Mouse (Mus musculus) gastrocnemius, adult 8-10 months (tissue): ENCODE measurements around the gene Clec4g. TPM values are rescaled to one million over a fixed set of nuclear protein-coding genes. Genes with fewer than 3 reads are reported as not detected.
"Not testable (repeated sequence)": the region's sequence is repeated elsewhere in the genome, so short reads cannot be mapped to it uniquely, and the experiment has no call there.

ENCODE experiments used
- DNase-seq, 2 experiments: peaks; one replicate each; pipeline ENCODE4 v3.0.0; 2022; ENCODE audit warnings: low spot score in 2 of 2
- total RNA-seq, 4 experiments: library from RNA; stranded (reverse); gene quantifications; 2 replicates each; pipeline ENCODE4 v1.2.4; 2022

Clec4g gene
- not detected for total RNA-seq

- no peak for DNase-seq
Measured at GRCm38 (mm10) chr8:3720551-3720950, at the start of gene Clec4g. Gene Clec4g (minus strand): TSS chr8:3720651.

- not testable (repeated sequence) for DNase-seq
Measured at GRCm38 (mm10) chr8:3768641-3769040, 48.2 kb upstream of the Clec4g start.

- DNase-seq: peak in 1 of 2 experiments; percentile 5
Measured at GRCm38 (mm10) chr8:3754261-3754850, 33.9 kb upstream of the Clec4g start.

DNA sequence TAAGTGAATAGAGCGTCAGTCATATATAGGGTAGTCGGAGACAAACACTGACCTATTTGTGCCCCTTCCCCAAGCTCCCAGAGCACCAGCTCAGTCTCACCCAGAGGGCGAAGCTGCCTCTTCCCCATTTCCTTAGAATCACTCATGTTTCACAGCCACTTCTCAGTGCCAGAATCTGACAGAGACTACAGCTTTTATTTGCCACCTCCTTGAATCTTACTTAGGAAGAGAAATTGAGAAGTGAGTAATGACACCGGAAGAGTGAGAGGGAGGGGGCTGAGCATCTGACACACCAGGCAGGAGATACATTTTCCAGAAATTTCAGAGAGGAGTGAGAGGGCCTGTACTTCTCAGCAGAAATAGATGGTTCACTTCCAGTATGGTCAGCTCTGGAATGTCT, 28.3 kb upstream of the Clec4g start, which contains the start of gene Cd209a:
TSS of gene Cd209a (minus strand) at position 224 of the 400 bp plus-strand sequence.
- no peak for DNase-seq

- DNase-seq: no peak
Measured at GRCm38 (mm10) chr8:3736947-3737346, 16.5 kb upstream of the Clec4g start.

DNA sequence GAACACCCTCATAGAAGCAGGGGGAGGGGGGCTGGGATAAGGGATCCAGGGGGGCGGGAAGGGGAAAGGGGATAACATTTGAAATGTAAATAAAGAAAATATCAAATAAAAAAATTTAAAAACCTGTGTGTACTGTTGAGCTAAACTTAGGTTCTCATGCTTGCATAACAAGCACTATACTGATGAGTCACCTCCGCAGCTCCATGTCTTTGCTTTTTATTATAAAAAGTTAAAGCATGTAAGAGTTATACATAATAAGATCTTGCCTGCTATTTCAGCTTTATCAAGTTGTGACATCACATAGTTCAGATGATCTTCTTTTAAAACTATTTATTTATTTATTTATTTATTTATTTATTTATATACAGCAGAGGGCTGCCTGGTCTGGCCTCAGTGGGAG, 15.1 kb upstream of the Clec4g start:
- DNase-seq: no peak

GRCm38 (mm10) chr8:3734084-3734483, 13.6 kb upstream of the Clec4g start:
- no peak for DNase-seq

GRCm38 (mm10) chr8:3721041-3721440, 590 bp upstream of the Clec4g start:
- DNase-seq: no peak

DNA sequence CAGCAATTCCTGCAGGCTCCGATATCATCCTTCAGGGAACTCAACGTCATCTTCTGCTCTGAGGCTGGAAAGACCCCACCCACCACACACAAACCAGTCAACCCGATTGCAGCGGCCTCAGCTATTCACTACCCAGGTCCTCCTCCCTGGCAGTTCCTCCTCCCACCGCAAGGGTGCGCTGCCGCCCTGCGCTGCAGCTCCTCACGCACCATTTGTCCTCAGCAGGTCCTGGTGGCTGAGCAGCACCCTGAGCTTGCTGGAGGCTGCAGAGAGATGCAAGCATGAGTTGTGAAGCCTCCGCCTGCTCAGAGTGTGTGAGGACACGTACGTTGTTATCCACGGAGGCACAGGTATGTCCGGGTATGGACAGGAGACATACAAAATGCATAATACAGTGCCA, 1.9 kb downstream of the Clec4g start:
- DNase-seq: peak; percentile 14 to 19

GRCm38 (mm10) chr8:3717321-3717954, 3.0 kb downstream of the Clec4g start:
- DNase-seq: no peak

- DNase-seq: no peak
Measured at GRCm38 (mm10) chr8:3711646-3712045, 8.8 kb downstream of the Clec4g start.

GRCm38 (mm10) chr8:3710312-3710711, 10.1 kb downstream of the Clec4g start:
- DNase-seq: no peak

DNA sequence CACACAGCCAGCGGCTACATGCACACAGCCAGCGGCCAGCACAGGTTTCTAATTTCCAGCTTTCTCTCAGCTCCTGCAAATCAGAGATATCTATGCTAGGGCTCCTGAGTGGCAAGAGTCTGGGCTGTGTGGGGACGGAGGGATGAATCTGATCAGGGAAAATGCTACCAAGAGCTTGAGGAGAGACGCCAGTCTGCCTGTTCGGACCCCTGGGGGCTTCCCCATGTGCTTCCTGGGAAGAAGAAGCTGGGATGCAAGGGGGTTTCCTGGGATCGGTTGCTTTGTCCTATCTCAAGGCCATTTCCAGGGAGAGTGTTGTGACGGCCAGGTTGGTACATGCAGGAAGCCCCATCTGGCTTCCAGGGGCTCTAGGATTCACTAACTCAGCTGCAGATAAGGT, 12.8 kb downstream of the Clec4g start:
- DNase-seq: no peak

- no peak for DNase-seq
Measured at GRCm38 (mm10) chr8:3705711-3706110, 14.7 kb downstream of the Clec4g start.

DNA sequence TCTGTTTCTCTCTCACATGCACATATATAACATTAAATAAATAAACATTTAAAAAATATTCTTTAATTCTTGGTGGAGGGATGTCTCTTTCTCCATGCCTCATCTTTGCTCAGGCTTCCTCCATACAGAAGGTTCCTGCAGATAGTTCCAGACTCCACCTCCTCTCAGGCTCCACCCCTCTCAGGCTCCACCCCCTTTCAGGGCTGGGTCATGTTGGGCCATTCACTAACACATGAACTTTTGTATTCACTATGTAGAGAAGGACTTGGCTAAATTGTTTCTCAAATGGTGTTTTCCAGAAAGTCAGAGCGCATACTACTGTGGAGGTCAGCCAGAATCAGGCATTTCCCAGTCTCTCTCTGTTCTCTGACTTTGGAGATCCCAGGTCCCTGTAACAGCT, 19.0 kb downstream of the Clec4g start:
- no peak for DNase-seq

DNA sequence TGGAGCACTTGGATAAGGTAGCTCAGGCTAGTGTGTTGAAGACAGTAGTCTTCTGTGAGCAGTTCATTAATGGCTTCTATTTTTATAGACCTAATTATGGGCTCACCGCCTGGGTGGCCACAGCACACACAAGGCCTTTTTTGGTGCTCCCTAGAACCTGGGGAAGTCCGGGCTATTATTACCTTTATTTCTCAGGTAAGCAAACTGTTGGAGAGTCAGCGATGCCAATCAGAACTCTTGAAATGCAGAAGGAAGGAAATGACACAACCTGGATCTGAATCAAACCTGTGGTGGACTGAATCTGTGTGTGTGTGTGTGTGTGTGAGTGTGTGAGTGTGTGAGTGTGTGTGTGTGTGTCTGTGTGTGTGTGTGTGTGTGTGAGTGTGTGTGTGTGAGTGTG, 26.3 kb downstream of the Clec4g start, which contains the start of gene Fcer2a:
TSS of gene Fcer2a (minus strand) at position 55 of the 400 bp plus-strand sequence.
- DNase-seq: no peak

- DNase-seq: no peak
Measured at GRCm38 (mm10) chr8:3690774-3691173, 29.7 kb downstream of the Clec4g start.

DNA sequence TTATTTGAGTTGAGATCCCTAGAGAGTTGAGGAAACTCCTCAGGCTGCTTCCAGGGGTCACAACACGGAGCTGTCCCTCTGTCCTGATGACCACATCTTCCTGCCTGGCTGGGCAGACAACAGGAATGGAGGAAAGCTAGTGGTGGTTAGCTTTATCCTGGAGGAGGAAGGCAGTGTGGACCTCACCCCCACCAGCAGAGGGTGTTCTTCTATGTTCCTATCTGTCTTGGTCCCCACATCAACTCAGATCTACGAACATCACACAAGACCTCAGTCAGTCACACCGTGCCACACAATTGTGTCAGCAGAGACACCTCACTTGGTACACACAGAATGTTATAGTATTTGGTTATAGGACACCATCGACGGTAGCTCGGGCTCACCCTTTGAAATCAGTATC, 32.9 kb downstream of the Clec4g start:
- DNase-seq: no peak

- DNase-seq: no peak
Measured at GRCm38 (mm10) chr8:3685422-3685821, 35.0 kb downstream of the Clec4g start.

DNA sequence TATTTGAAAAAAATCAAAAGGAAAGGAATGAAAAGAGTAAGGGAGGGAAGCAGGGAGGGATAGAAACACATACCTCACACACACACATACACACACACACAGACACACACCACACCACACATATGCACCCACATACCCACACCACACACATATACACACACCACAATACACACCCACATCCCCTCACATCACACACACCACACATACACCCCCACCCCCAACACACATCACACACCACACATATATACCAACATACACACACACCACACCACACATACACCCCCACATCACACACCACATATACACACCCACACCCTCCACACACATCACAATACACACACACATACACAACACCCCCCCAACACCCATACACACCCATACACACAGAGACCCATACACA, 35.9 kb downstream of the Clec4g start:
- DNase-seq: no peak

DNA sequence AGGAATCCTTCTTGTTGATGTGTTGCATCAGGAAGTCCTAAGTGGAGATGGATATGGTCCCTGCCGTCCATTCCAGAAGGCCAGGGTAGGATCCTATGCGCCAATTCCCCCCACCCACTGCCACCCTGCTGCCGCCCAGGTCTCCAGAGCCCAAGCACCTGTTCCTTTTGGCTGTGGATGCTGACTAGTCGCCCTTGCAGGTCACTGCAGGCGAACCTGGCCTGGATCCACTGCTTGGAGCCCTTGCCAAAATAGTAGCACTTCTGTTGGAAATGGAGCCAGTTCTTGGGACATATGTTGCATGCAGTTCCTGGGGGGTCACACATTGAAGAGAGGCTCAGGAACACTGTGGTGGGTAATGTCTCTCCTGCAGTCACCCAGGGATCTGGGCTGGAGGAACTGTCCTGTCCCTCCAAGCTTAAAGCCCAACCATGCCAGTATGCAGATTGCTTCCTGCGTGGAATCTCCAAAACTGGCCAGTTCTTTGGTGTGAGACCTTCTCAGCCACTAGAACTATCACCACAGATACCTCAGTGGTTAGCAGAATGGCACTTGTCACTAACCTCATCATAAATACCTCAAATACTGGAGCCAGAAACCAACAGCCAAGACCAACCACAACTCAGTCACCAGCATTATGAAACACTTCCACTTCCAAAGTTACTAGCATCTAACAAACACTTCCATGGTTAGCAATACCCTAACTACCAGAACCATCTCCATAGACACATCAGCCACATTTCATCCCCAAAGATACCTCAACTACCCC, 36.9 kb downstream of the Clec4g start:
- DNase-seq: no peak

GRCm38 (mm10) chr8:3682435-3682834, 38.0 kb downstream of the Clec4g start:
- DNase-seq: no peak
